Mouse (Mus musculus): ENCODE data around the gene Diaph2.
A peak's percentile ranks its signal among the peaks of the same experiment; 100 is the strongest.
"Not testable (repeated sequence)": the region's sequence is repeated elsewhere in the genome, so short reads cannot be mapped to it uniquely, and the experiment has no call there.

Diaph2 gene

GRCm38 (mm10) chrX:129749571-129750061 is at the start of gene Diaph2:
Diaph2 (plus strand) TSS chrX:129749742.
- peak; percentile 23 for DNase-seq (ENCODE audit: low read depth)

GRCm38 (mm10) chrX:129701634-129702312 is 47.8 kb upstream of the Diaph2 start:
- no peak for DNase-seq (ENCODE audit: low read depth)

GRCm38 (mm10) chrX:129709656-129710055 is 39.9 kb upstream of the Diaph2 start:
- DNase-seq (ENCODE audit: low read depth) = no peak

GRCm38 (mm10) chrX:129728717-129729220 is 20.8 kb upstream of the Diaph2 start:
- no peak for DNase-seq (ENCODE audit: low read depth)

GRCm38 (mm10) chrX:129736562-129736961 is 13.0 kb upstream of the Diaph2 start:
- no peak for DNase-seq (ENCODE audit: low read depth)

GRCm38 (mm10) chrX:129739226-129739625 is 10.3 kb upstream of the Diaph2 start:
- DNase-seq (ENCODE audit: low read depth) = no peak

GRCm38 (mm10) chrX:129742981-129743380 is 6.6 kb upstream of the Diaph2 start:
- DNase-seq (ENCODE audit: low read depth) = no peak

GRCm38 (mm10) chrX:129745976-129746375 is 3.6 kb upstream of the Diaph2 start:
- DNase-seq (ENCODE audit: low read depth) = no peak

- no peak for DNase-seq (ENCODE audit: low read depth)
These were observed 440 bp upstream of the Diaph2 start for GRCm38 (mm10) chrX:129749102-129749501.

GRCm38 (mm10) chrX:129750094-129750569 is 590 bp downstream of the Diaph2 start:
- no peak for DNase-seq (ENCODE audit: low read depth)

GRCm38 (mm10) chrX:129750606-129751005 is 1.1 kb downstream of the Diaph2 start:
- no peak for DNase-seq (ENCODE audit: low read depth)

GRCm38 (mm10) chrX:129756606-129757005 is 7.1 kb downstream of the Diaph2 start:
- no peak for DNase-seq (ENCODE audit: low read depth)

GRCm38 (mm10) chrX:129762649-129763048 is 13.1 kb downstream of the Diaph2 start:
- no peak for DNase-seq (ENCODE audit: low read depth)

GRCm38 (mm10) chrX:129765378-129765777 is 15.8 kb downstream of the Diaph2 start:
- no peak for DNase-seq (ENCODE audit: low read depth)

- no peak for DNase-seq (ENCODE audit: low read depth)
These were observed 17.3 kb downstream of the Diaph2 start for GRCm38 (mm10) chrX:129766811-129767210.

- DNase-seq (ENCODE audit: low read depth) = no peak
These were observed 21.1 kb downstream of the Diaph2 start for GRCm38 (mm10) chrX:129770625-129771024.

- DNase-seq (ENCODE audit: low read depth) = no peak
These were observed 24.2 kb downstream of the Diaph2 start for GRCm38 (mm10) chrX:129773556-129774255.

- DNase-seq (ENCODE audit: low read depth) = no peak
These were observed 24.9 kb downstream of the Diaph2 start for GRCm38 (mm10) chrX:129774478-129774877.

- DNase-seq (ENCODE audit: low read depth) = no peak
These were observed 27.2 kb downstream of the Diaph2 start for GRCm38 (mm10) chrX:129776761-129777160.

GRCm38 (mm10) chrX:129777404-129777962 is 27.9 kb downstream of the Diaph2 start:
- no peak for DNase-seq (ENCODE audit: low read depth)

- no peak for DNase-seq (ENCODE audit: low read depth)
These were observed 32.3 kb downstream of the Diaph2 start for GRCm38 (mm10) chrX:129781844-129782243.

- DNase-seq (ENCODE audit: low read depth) = no peak
These were observed 34.5 kb downstream of the Diaph2 start for GRCm38 (mm10) chrX:129784062-129784461.

- DNase-seq (ENCODE audit: low read depth) = not testable (repeated sequence)
These were observed 50.4 kb downstream of the Diaph2 start for GRCm38 (mm10) chrX:129799920-129800319.

All from c-Kit-positive CD71-positive TER-119-negative erythroid progenitor cells, embryonic 14.5 days (primary cell).